Mouse (Mus musculus) heart, adult 18-20 months (tissue): ENCODE results near the gene Peli1. TPM values are rescaled to one million over a fixed set of nuclear protein-coding genes. Genes with fewer than 3 reads are reported as not detected.

ENCODE experiments used
- DNase-seq, 2 experiments: peaks; one replicate each; pipeline ENCODE4 v3.0.0; 2021 to 2022; ENCODE audit warnings: mixed read lengths in 1 of 2
- total RNA-seq, 2 experiments: library from RNA; stranded (reverse); gene quantifications; 2 replicates each; pipeline ENCODE4 v1.2.3; 2021

Gene Peli1
- total RNA-seq, 2 experiments from 2014 or later = 12.7 to 17.6 TPM

GRCm38 (mm10) chr11:21194851-21195250 is 103.8 kb downstream of the Peli1 start:
- no peak for DNase-seq

Other genes starting within 250 kb of the Peli1 start
- 10 to 100 TPM; 19.2 to 20.2 TPM for gene Vps54, start 148.0 kb downstream of the Peli1 start, total RNA-seq